Mouse (Mus musculus) liver, postnatal 0 days (tissue): ENCODE data around the gene Foxc2.

Experiments used
- CTCF ChIP-seq: sonication (generic); IDR thresholded peaks from 2 replicates; pipeline ENCODE4 v1.5.1; 2016; ENCODE audit warnings: antibody characterized with exemption, low read depth
- EP300 ChIP-seq: IDR thresholded peaks from 2 replicates; pipeline ENCODE4 v1.6.1; 2016; ENCODE audit warnings: antibody characterized with exemption, low read depth, mild to moderate bottlenecking

DNA sequence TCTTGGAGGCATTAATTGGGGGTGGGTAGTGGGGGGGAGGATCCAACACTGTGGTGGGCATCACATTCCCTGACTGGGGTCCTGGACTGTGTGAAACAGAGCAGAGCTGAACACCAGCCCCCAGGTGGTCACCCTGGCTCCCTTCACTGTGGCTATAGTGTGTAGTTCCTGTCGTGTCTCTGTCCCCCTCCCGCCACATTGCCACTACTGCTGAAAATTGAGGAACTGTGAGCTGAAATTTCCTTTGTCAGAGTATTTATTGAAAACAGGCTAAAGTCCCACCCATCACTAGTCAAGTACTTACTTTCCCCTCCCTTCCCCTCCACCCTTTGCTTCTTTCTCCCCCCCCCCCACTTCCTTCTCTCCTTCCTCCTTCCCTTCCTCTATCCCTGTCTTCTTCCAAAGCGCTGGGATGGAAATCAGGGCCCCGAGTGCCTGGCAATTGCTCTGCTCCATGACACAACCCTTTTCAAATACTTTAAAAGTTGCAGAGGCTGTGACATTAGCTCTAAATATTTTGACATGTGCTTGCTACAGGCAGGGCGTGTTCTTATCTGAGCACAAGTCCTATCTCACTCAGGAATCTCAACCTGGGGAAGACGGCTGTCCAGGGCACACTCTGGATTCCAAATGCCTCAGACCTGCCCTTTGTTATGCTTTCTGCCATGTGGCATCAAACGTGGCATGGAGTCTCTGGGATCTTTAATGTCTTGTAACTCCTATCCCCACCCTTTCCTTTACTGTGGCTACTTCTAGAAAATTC, 4.6 kb upstream of the Foxc2 start:
- no peak for TF ChIP-seq CTCF
- TF ChIP-seq EP300 = no peak
